Mouse (Mus musculus) lung, postnatal 0 days (tissue): ENCODE measurements at regions not wholly inside any gene's neighbourhood (a gene's known extent, or its start where the extent isn't known, plus 50 kb on each side); places are given as distances from the start of the nearest gene placed in this dataset.

Experiments used
- ATAC-seq: fragments of 200-750 bp; cut with Nextera tagmentation; 2 replicates; pipeline ENCODE4 v1.8.0; 2017; ENCODE audit warnings: moderate library complexity
- DNase-seq: peaks from one replicate; pipeline ENCODE4 v3.0.0-alpha.2; 2016; ENCODE audit warnings: low spot score
- H3K27ac ChIP-seq: fragments of 300-500 bp; sonication (generic); 2 replicates; pipeline ENCODE4 v1.5.1; 2014; ENCODE audit warnings: antibody characterized with exemption, mild to moderate bottlenecking, low read length, mixed read lengths
- H3K27me3 ChIP-seq: fragments of 300-500 bp; sonication (generic); replicated peaks from 2 replicates; pipeline ENCODE4 v1.6.1; 2014; ENCODE audit warnings: low read length, mixed read lengths; ENCODE audit not compliant: insufficient read depth
- H3K36me3 ChIP-seq: fragments of 300-500 bp; sonication (generic); 2 replicates; pipeline ENCODE4 v1.6.1; 2014; ENCODE audit warnings: low read length, mixed read lengths; ENCODE audit not compliant: insufficient read depth
- H3K4me1 ChIP-seq: fragments of 300-500 bp; sonication (generic); 2 replicates; pipeline ENCODE4 v1.6.1; 2014; ENCODE audit warnings: antibody characterized with exemption, low read depth, low read length, mixed read lengths; ENCODE audit not compliant: insufficient read depth
- H3K4me2 ChIP-seq: fragments of 300-500 bp; sonication (generic); replicated peaks from 2 replicates; pipeline ENCODE4 v1.6.1; 2014; ENCODE audit warnings: low read depth, mild to moderate bottlenecking, low read length, moderate library complexity, mixed read lengths
- H3K4me3 ChIP-seq: fragments of 300-500 bp; sonication (generic); 2 replicates; pipeline ENCODE4 v1.5.1; 2014; ENCODE audit warnings: low read depth, low read length
- H3K9ac ChIP-seq: fragments of 300-500 bp; sonication (generic); replicated peaks from 2 replicates; pipeline ENCODE4 v1.6.1; 2014; ENCODE audit warnings: low read depth, mild to moderate bottlenecking
- H3K9me3 ChIP-seq: fragments of 300-500 bp; sonication (generic); 2 replicates; pipeline ENCODE4 v1.6.1; 2016; ENCODE audit warnings: low read length, mixed read lengths
- CTCF ChIP-seq: IDR thresholded peaks from 2 replicates; pipeline ENCODE4 v1.5.1; 2016; ENCODE audit warnings: antibody characterized with exemption, mild to moderate bottlenecking
- EP300 ChIP-seq: IDR thresholded peaks from 2 replicates; pipeline ENCODE4 v1.6.1; 2016; ENCODE audit warnings: antibody characterized with exemption, mild to moderate bottlenecking, control low read depth
- WGBS: fragments of 180-500 bp; shearing (Covaris S2); extraction: QIAGEN DNeasy Blood & Tissue Kit; methylation state at CpG from one replicate; pipeline ENCODE4 v1.1.7; 2014; 5-methylcytosine and 5-hydroxymethylcytosine counted together

GRCm38 (mm10) chr4:9218380-9218779 is 979.5 kb upstream of the Car8 start:
- Histone ChIP-seq H3K9me3 (no peaks in the 10 kb centered on the region), H3K9ac (no peak overlapping the region), H3K4me1 (no peaks in the 10 kb centered on the region), H3K4me2 (no peak overlapping the region), H3K27me3 (no peaks in the 10 kb centered on the region), H3K4me3 (no peak overlapping the region), H3K27ac (no peak overlapping the region), H3K36me3 (no peaks in the 10 kb centered on the region)
- DNase-seq (no peak), ATAC-seq (no peak)
- 78% methylated on average over 5 of the region's 5 CpGs for WGBS
- no peak for TF ChIP-seq EP300
- TF ChIP-seq CTCF, result no peak

DNA sequence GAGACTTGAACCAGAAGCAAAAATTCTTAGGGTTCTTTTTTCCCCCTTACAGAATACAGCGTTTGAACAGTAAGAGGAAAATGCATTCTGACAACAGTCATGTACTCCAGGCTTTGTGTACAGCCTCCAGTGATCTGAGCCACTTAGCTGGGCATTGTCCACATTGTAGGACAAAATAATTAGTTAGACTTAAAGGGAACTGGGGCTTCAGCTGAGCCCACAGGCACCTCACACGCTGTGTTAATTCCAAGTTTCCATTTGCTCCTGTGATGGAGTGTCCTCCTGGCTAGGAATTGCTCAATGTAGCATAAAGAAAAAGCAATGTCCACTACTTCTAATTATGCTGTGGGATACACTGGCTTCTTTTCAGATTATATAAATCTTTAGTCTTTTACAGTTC is 969.8 kb upstream of the Car8 start:
- Histone ChIP-seq H3K9me3 (no peaks in the 10 kb centered on the region), H3K4me3 (no peak overlapping the region), H3K27me3 (no peaks in the 10 kb centered on the region), H3K4me2 (no peak overlapping the region), H3K4me1 (no peaks in the 10 kb centered on the region), H3K27ac (no peak overlapping the region), H3K36me3 (no peaks in the 10 kb centered on the region), H3K9ac (no peak overlapping the region)
- TF ChIP-seq EP300 (no peak), CTCF (no peak)
- 82% methylated on average over 2 of the region's 2 CpGs for WGBS
- DNase-seq, result no peak
- no peak for ATAC-seq

DNA sequence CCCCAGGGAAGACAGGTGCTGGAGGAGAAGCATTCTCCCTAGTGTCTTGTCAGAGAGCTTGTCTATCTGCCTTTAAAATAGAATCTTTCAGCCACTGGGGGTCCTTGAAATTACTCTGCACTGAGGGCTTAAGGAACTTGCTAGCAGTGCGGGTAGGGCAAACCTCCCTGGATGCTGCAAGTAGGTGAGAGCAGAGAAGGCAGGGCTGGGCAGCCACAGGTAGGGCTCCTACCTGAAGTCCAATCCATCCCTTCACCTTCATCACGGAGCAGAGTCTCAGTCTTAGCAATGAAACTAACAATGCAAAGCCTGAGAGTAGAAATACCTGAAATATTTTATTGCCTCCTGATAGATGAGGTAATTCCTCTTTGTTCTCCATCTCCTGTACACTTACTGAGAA is 961.2 kb upstream of the Car8 start:
- no peaks in the 10 kb centered on the region for H3K4me1 ChIP-seq
- no peaks in the 10 kb centered on the region for H3K36me3 ChIP-seq
- 73% methylated on average over 2 of the region's 2 CpGs for WGBS
- no peaks in the 10 kb centered on the region for H3K27me3 ChIP-seq
- no peak overlapping the region for H3K4me2 ChIP-seq
- no peaks in the 10 kb centered on the region for H3K9me3 ChIP-seq
- no peak for DNase-seq
- TF ChIP-seq CTCF (no peak), EP300 (no peak)
- H3K27ac ChIP-seq, result no peak overlapping the region
- H3K9ac ChIP-seq, result no peak overlapping the region
- no peak for ATAC-seq
- H3K4me3 ChIP-seq, result no peak overlapping the region

DNA sequence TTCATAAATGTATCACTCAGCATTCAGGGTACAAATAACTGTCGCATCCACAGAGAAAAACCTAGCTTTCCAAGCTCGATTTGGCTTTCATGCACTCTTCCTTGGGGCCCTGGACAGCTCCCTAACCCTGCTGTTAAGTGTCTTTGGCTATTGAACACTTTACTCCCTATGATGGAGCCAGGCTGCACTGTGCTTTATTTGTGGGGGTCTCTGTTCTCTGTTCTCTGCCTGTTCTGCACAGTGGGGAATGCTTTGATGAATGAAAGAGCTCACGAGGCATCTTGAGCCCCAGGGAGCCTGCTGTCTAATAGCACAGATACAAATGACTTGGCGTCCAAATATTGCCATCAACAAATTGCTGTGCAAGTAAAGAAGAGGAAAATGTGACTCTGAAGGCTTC is 957.6 kb upstream of the Car8 start:
- ATAC-seq, result no peak
- H3K27me3 ChIP-seq, result no peaks in the 10 kb centered on the region
- WGBS, result 64% methylated on average over 4 of the region's 4 CpGs

GRCm38 (mm10) chr4:9193121-9193520 is 954.3 kb upstream of the Car8 start:
- Histone ChIP-seq H3K4me2 (no peak overlapping the region), H3K36me3 (no peaks in the 10 kb centered on the region), H3K4me3 (no peak overlapping the region), H3K9ac (no peak overlapping the region), H3K27me3 (no peaks in the 10 kb centered on the region), H3K4me1 (no peaks in the 10 kb centered on the region), H3K27ac (no peak overlapping the region), H3K9me3 (no peaks in the 10 kb centered on the region)
- ATAC-seq (no peak), DNase-seq (no peak)
- TF ChIP-seq CTCF (no peak), EP300 (no peak)
- WGBS, result 64% methylated on average over 6 of the region's 6 CpGs

More for the DNA sequence above, 957.6 kb upstream of the Car8 start:
- no peak for DNase-seq
- Histone ChIP-seq H3K4me1 (no peaks in the 10 kb centered on the region), H3K36me3 (no peaks in the 10 kb centered on the region), H3K9me3 (no peaks in the 10 kb centered on the region), H3K9ac (no peak overlapping the region), H3K4me3 (no peak overlapping the region), H3K4me2 (no peak overlapping the region), H3K27ac (no peak overlapping the region)
- TF ChIP-seq CTCF, result no peak
- no peak for TF ChIP-seq EP300

- ATAC-seq (no peak), DNase-seq (no peak)
- no peak overlapping the region for H3K4me3 ChIP-seq
- no peak overlapping the region for H3K9ac ChIP-seq
- 27% methylated on average over 14 of the region's 14 CpGs for WGBS
- H3K36me3 ChIP-seq, result no peaks in the 10 kb centered on the region
- no peak for TF ChIP-seq EP300
- no peak for TF ChIP-seq CTCF
- H3K27me3 ChIP-seq, result no peaks in the 10 kb centered on the region
- peak overlapping the region; percentile 41; the same call in 1 of the 2 replicates for H3K4me2 ChIP-seq
- no peaks in the 10 kb centered on the region for H3K9me3 ChIP-seq
- H3K4me1 ChIP-seq, result peaks cover 3% of the 10 kb centered on the region; the same call in 1 of the 2 replicates
- H3K27ac ChIP-seq, result no peak overlapping the region
Observed at GRCm38 (mm10) chr4:9185156-9185875, 946.5 kb upstream of the Car8 start.
